Mouse (Mus musculus): ENCODE measurements around the gene Jak2. TPM values are rescaled to one million over a fixed set of nuclear protein-coding genes. Genes with fewer than 3 reads are reported as not detected.
A peak's percentile ranks its signal among the peaks of the same experiment; 100 is the strongest.

Jak2 gene
- polyA plus RNA-seq, 1 experiment from 2014 or later: 14.3 TPM

DNA sequence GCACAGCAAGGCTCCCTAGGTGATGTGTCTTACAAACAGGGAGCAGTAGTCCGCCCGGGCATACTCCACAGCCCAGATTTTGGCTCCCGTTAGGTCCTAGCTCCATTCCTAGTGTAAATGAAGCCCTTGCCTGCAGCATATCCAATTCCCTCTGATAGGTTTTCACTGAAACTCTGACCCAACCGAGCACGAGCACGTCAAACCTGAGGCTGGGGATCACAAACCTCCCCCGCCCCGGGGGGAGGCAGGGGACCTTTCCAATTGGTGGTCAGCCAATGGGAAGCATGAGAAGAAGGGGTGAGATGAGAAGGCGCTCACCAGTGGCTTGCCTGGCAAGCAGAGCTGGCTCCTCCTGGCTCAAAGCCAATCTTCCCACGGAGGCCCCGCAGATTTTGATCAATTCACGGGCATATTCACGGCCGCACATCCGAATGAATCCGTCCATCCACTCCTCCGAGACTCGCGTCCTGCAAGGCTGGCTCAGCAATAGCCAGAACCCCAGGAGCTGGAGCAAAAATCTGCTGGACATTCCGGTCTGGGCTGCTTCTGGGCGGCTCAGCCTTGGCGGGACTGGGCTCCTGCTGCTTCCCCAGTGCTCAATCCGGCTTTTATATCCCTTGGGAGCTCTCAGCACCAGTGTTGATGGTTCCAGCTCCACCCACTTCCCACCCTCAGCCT lies 82.6 kb downstream of the Jak2 start, which contains the start of gene Rln1:
Rln1 (minus strand) TSS at position 603 of the 678 bp plus-strand sequence.
- no peaks in the 10 kb centered on the region for H3K4me1 ChIP-seq (ENCODE audit: control insufficient read depth, insufficient read depth, low read length)
- DNase-seq (ENCODE audit: low spot score) (peak; percentile 69), ATAC-seq (ENCODE audit: insufficient read depth, low FRiP score, low TSS enrichment) (peak; percentile 23; the same call in 1 of the 2 replicates)
- H3K4me2 ChIP-seq (ENCODE audit: low read depth): peak within 1 kb of the TSS; percentile 65
- no peaks in the 10 kb centered on the region for H3K36me3 ChIP-seq (ENCODE audit: control insufficient read depth, insufficient read depth, low read length)
- peak within 1 kb of the TSS; percentile 33 for H3K4me3 ChIP-seq (ENCODE audit: low read depth, low read length)
- H3K9ac ChIP-seq (ENCODE audit: low read length): peak within 1 kb of the TSS; percentile 60
- H3K27ac ChIP-seq (ENCODE audit: low read depth, low read length): no peak within 1 kb of the TSS
- H3K27me3 ChIP-seq (ENCODE audit: control insufficient read depth, insufficient read depth, low read length): no peaks in the 10 kb centered on the region
- WGBS: 4% methylated on average over 23 of the region's 23 CpGs
- H3K9me3 ChIP-seq (ENCODE audit: control insufficient read depth, low read length): no peaks in the 10 kb centered on the region

DNA sequence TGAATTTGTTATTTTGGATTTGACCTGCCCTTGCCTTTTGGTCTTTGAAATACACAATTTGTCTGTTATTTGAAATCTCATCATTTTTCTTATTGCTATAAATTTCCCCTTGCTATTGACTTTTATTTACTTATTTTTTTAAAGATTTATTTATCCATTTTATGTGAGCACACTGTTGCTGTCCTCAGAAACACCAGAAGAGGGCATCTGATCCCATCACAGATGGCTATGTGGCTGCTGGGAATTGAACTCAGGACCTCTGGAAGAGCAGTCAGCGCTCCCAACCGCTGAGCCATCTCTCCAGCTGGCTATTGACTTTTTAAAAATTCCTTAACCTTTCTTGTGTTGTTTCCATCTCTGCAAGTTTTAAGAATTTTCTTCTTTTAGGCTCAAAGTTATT lies 85.0 kb downstream of the Jak2 start:
- Histone ChIP-seq H3K9ac (ENCODE audit: low read length) (no peak overlapping the region), H3K27ac (ENCODE audit: low read depth, low read length) (no peak overlapping the region), H3K4me2 (ENCODE audit: low read depth) (no peak overlapping the region), H3K9me3 (ENCODE audit: control insufficient read depth, low read length) (no peaks in the 10 kb centered on the region), H3K4me3 (ENCODE audit: low read depth, low read length) (no peak overlapping the region), H3K27me3 (ENCODE audit: control insufficient read depth, insufficient read depth, low read length) (no peaks in the 10 kb centered on the region), H3K4me1 (ENCODE audit: control insufficient read depth, insufficient read depth, low read length) (no peaks in the 10 kb centered on the region), H3K36me3 (ENCODE audit: control insufficient read depth, insufficient read depth, low read length) (no peaks in the 10 kb centered on the region)
- DNase-seq (ENCODE audit: low spot score): no peak
- WGBS: 84% methylated on average over 2 of the region's 2 CpGs
- ATAC-seq (ENCODE audit: insufficient read depth, low FRiP score, low TSS enrichment): no peak

DNA sequence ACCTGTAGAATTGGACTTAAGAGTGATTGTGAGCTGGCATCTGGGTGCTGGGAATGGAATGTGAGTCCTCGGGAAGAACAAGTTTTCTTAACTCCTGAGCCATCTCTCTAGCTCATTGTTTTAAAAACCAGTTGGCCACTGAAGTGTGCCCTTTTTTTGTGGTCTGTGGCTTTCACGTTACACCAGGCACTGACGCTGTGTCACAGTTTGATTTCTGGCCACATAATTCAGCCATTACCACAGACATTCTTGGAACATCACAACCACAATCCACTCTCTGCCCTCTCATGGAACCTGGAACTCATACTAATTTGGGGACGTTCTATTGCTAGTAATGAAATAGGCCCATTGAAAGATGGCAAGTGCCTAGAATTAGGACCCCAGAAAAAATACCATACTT lies 89.4 kb downstream of the Jak2 start:
- WGBS: 90% methylated on average over 4 of the region's 4 CpGs
- Histone ChIP-seq H3K4me3 (ENCODE audit: low read depth, low read length) (no peak overlapping the region), H3K4me2 (ENCODE audit: low read depth) (no peak overlapping the region), H3K27ac (ENCODE audit: low read depth, low read length) (no peak overlapping the region), H3K27me3 (ENCODE audit: control insufficient read depth, insufficient read depth, low read length) (no peaks in the 10 kb centered on the region), H3K9me3 (ENCODE audit: control insufficient read depth, low read length) (no peaks in the 10 kb centered on the region), H3K9ac (ENCODE audit: low read length) (no peak overlapping the region), H3K4me1 (ENCODE audit: control insufficient read depth, insufficient read depth, low read length) (no peaks in the 10 kb centered on the region), H3K36me3 (ENCODE audit: control insufficient read depth, insufficient read depth, low read length) (no peaks in the 10 kb centered on the region)
- no peak for ATAC-seq (ENCODE audit: insufficient read depth, low FRiP score, low TSS enrichment)
- no peak for DNase-seq (ENCODE audit: low spot score)

DNA sequence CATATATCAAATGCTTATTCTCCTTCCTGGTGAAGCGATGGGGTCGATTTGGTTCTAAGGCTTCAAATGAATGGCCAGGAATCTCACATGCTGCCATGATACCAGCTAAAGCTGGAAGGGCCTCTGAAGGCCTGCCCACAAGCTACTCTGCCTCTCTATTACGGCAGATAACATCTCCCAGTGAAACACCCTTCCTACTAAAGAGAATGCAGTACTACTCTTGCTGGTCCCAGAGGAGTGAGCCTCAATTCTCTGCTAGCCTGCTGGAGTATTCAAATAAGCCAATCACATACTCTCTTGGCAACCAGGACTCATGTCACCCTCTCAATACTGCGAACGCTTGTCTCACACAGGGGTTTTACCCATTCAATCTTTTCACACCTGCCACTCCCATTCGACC lies 90.7 kb downstream of the Jak2 start:
- Histone ChIP-seq H3K4me3 (ENCODE audit: low read depth, low read length) (no peak overlapping the region), H3K27me3 (ENCODE audit: control insufficient read depth, insufficient read depth, low read length) (no peaks in the 10 kb centered on the region), H3K4me2 (ENCODE audit: low read depth) (no peak overlapping the region), H3K4me1 (ENCODE audit: control insufficient read depth, insufficient read depth, low read length) (no peaks in the 10 kb centered on the region), H3K9ac (ENCODE audit: low read length) (no peak overlapping the region), H3K27ac (ENCODE audit: low read depth, low read length) (no peak overlapping the region), H3K9me3 (ENCODE audit: control insufficient read depth, low read length) (no peaks in the 10 kb centered on the region), H3K36me3 (ENCODE audit: control insufficient read depth, insufficient read depth, low read length) (no peaks in the 10 kb centered on the region)
- WGBS: 85% methylated on average over 6 of the region's 6 CpGs
- DNase-seq (ENCODE audit: low spot score) (no peak), ATAC-seq (ENCODE audit: insufficient read depth, low FRiP score, low TSS enrichment) (no peak)

DNA sequence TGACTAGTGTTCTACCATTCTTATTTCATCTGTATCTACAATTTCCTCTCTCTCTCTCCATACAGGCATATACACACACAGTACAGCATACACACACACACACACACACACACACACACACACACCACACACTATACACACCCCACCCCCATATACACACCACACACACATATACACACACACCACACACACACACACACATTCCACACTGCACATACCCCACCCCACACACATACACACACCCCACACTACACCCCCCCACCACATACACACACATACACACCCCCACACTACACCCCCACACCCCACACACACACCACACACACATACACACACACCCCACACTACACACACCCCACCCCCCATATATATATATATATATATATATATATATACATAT lies 93.2 kb downstream of the Jak2 start:
- Histone ChIP-seq H3K9me3 (ENCODE audit: control insufficient read depth, low read length) (no peaks in the 10 kb centered on the region), H3K4me2 (ENCODE audit: low read depth) (no peak overlapping the region), H3K27ac (ENCODE audit: low read depth, low read length) (no peak overlapping the region), H3K27me3 (ENCODE audit: control insufficient read depth, insufficient read depth, low read length) (no peaks in the 10 kb centered on the region), H3K36me3 (ENCODE audit: control insufficient read depth, insufficient read depth, low read length) (no peaks in the 10 kb centered on the region), H3K4me3 (ENCODE audit: low read depth, low read length) (no peak overlapping the region), H3K9ac (ENCODE audit: low read length) (no peak overlapping the region), H3K4me1 (ENCODE audit: control insufficient read depth, insufficient read depth, low read length) (no peaks in the 10 kb centered on the region)
- ATAC-seq (ENCODE audit: insufficient read depth, low FRiP score, low TSS enrichment): no peak
- no peak for DNase-seq (ENCODE audit: low spot score)

DNA sequence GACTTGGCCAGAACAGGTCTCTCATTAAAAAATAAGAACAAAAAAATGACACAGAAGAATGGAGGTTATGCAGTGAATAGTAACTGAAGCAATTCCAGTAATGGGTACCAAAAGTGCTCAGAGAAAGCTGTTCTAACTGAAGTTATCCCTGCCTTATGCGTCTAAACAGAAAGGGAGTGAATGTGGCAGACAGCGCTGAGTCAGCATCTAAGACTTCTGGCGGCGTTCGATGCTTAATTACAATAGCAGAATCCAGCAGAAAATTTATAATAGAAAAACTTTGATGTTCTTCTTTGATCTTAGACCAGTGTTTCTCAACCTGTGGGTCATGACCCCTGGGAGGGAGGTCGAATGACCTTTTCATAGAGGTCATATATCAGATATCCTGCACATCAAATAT lies 94.0 kb downstream of the Jak2 start:
- WGBS: 82% methylated on average over 6 of the region's 6 CpGs
- DNase-seq (ENCODE audit: low spot score): no peak
- H3K9ac ChIP-seq (ENCODE audit: low read length): no peak overlapping the region

DNA sequence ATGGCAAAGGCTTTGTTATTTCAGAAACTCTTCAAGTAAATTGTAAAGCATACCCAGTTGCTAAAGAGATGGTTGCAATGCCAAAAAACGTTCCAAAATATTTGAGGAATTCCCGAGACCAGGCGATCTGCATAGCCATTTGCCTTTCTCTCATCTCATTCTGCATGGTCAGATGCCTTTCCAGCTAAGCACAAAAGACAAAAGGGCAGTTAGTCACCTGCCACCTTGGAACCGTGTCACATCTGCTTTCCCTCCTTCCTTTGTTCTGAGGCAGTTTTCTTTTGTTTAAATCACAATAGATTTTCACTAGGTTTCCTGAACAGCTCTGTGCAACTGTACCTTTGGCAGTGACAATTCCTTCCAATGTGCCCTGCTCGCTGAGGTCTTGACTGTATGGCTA lies 99.4 kb downstream of the Jak2 start:
- Histone ChIP-seq H3K9me3 (ENCODE audit: control insufficient read depth, low read length) (no peaks in the 10 kb centered on the region), H3K4me3 (ENCODE audit: low read depth, low read length) (no peak overlapping the region), H3K4me1 (ENCODE audit: control insufficient read depth, insufficient read depth, low read length) (0 out of 2 replicates have a peak, but pooled peaks cover 4% of the 10 kb centered on the region), H3K36me3 (ENCODE audit: control insufficient read depth, insufficient read depth, low read length) (no peaks in the 10 kb centered on the region), H3K9ac (ENCODE audit: low read length) (no peak overlapping the region), H3K4me2 (ENCODE audit: low read depth) (no peak overlapping the region), H3K27ac (ENCODE audit: low read depth, low read length) (no peak overlapping the region), H3K27me3 (ENCODE audit: control insufficient read depth, insufficient read depth, low read length) (no peaks in the 10 kb centered on the region)
- ATAC-seq (ENCODE audit: insufficient read depth, low FRiP score, low TSS enrichment) (no peak), DNase-seq (ENCODE audit: low spot score) (no peak)
- WGBS: 28% methylated on average over 5 of the region's 5 CpGs

More for the DNA sequence above, 94.0 kb downstream of the Jak2 start:
- Histone ChIP-seq H3K9me3 (ENCODE audit: control insufficient read depth, low read length) (no peaks in the 10 kb centered on the region), H3K27me3 (ENCODE audit: control insufficient read depth, insufficient read depth, low read length) (no peaks in the 10 kb centered on the region), H3K4me3 (ENCODE audit: low read depth, low read length) (no peak overlapping the region), H3K27ac (ENCODE audit: low read depth, low read length) (no peak overlapping the region), H3K36me3 (ENCODE audit: control insufficient read depth, insufficient read depth, low read length) (no peaks in the 10 kb centered on the region), H3K4me1 (ENCODE audit: control insufficient read depth, insufficient read depth, low read length) (no peaks in the 10 kb centered on the region), H3K4me2 (ENCODE audit: low read depth) (no peak overlapping the region)
- ATAC-seq (ENCODE audit: insufficient read depth, low FRiP score, low TSS enrichment): no peak

DNA sequence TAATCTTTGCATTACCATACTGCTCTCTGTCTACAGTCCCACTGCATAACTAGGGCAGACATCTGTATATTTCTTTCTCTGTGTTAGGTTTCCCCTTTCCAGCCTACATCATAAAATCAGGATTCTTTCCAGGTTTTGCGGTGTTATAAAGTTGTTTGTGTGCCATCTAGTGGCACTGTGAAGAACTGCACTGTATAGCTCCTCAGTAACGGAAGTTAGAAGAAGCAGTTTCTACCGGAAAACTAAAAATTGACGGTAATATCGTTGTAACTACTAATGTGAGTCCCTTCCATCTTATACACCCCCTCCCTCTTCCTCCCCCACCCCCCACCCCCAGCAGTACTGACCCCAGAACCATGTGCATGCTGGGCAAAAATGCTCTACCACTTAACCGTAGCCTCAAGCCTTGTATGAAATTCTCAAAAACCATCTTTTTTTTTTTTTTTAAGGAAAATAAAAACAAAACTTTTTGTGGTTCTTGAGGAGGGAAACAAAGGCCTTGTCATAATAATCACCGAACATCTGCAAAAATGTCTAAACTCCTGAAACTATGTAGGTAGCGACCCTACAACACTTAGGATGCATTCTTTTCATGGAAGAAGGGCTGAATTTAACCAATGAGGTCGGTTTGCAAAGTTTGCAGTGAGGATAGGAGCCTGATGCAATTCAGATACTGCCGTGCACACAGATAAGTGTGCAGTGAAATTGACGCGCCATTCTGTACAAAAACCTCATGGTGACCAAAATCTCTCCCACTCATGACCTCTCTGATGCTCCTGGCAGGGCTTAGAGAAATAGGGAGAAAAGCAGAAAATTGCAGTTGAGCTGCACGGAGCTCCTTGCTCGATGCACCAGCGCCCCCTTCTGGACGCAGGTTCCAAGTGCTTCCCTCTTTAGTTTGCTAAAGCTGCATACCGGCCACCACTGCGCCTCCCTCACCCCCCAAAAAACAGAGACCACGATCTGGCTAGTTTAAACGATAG lies 103.6 kb downstream of the Jak2 start:
- ATAC-seq (ENCODE audit: insufficient read depth, low FRiP score, low TSS enrichment): peak; percentile 68; the same call in 1 of the 2 replicates
- 8% methylated on average over 20 of the region's 20 CpGs for WGBS
- H3K36me3 ChIP-seq (ENCODE audit: control insufficient read depth, insufficient read depth, low read length): no peaks in the 10 kb centered on the region
- H3K9me3 ChIP-seq (ENCODE audit: control insufficient read depth, low read length): no peaks in the 10 kb centered on the region
- DNase-seq (ENCODE audit: low spot score): peak; percentile 86
- peak overlapping the region; percentile 21; the same call in 1 of the 2 replicates for H3K4me3 ChIP-seq (ENCODE audit: low read depth, low read length)
- no peak overlapping the region for H3K27ac ChIP-seq (ENCODE audit: low read depth, low read length)
- H3K4me2 ChIP-seq (ENCODE audit: low read depth): peak overlapping the region; percentile 49
- 0 out of 2 replicates have a peak, but pooled peaks cover 4% of the 10 kb centered on the region for H3K4me1 ChIP-seq (ENCODE audit: control insufficient read depth, insufficient read depth, low read length)
- H3K9ac ChIP-seq (ENCODE audit: low read length): no peak overlapping the region
- H3K27me3 ChIP-seq (ENCODE audit: control insufficient read depth, insufficient read depth, low read length): no peaks in the 10 kb centered on the region

Data from neural tube, embryonic 11.5 days (tissue).